Mouse (Mus musculus): ENCODE data around the gene Fam120c. TPM values are rescaled to one million over a fixed set of nuclear protein-coding genes. Genes with fewer than 3 reads are reported as not detected.
"Not testable (repeated sequence)": the region's sequence is repeated elsewhere in the genome, so short reads cannot be mapped to it uniquely, and the experiment has no call there.

Fam120c gene
- polyA plus RNA-seq (2012; rRNA removed): 6.8 and 8.1 TPM in 2 replicates

- DNase-seq (ENCODE audit: low read depth): no peak
Observed at GRCm38 (mm10) chrX:151343761-151344500, at the start of gene Fam120c. Fam120c (plus strand) TSS chrX:151344175.

GRCm38 (mm10) chrX:151298329-151298728 lies 45.6 kb upstream of the Fam120c start:
- no peak for DNase-seq (ENCODE audit: low read depth)

- DNase-seq (ENCODE audit: low read depth): no peak
Observed at GRCm38 (mm10) chrX:151313732-151314131, 30.2 kb upstream of the Fam120c start.

GRCm38 (mm10) chrX:151333615-151334014 lies 10.4 kb upstream of the Fam120c start:
- DNase-seq (ENCODE audit: low read depth): no peak

GRCm38 (mm10) chrX:151337804-151338203 lies 6.2 kb upstream of the Fam120c start:
- DNase-seq (ENCODE audit: low read depth): no peak

GRCm38 (mm10) chrX:151344501-151344984 lies 568 bp downstream of the Fam120c start:
- DNase-seq (ENCODE audit: low read depth): no peak

- no peak for DNase-seq (ENCODE audit: low read depth)
Observed at GRCm38 (mm10) chrX:151345333-151346125, 1.6 kb downstream of the Fam120c start.

- no peak for DNase-seq (ENCODE audit: low read depth)
Observed at GRCm38 (mm10) chrX:151347278-151347677, 3.3 kb downstream of the Fam120c start.

GRCm38 (mm10) chrX:151349322-151349721 lies 5.3 kb downstream of the Fam120c start:
- no peak for DNase-seq (ENCODE audit: low read depth)

- DNase-seq (ENCODE audit: low read depth): no peak
Observed at GRCm38 (mm10) chrX:151418801-151419200, 74.8 kb downstream of the Fam120c start.

GRCm38 (mm10) chrX:151420791-151421190 lies 76.8 kb downstream of the Fam120c start:
- no peak for DNase-seq (ENCODE audit: low read depth)

- no peak for DNase-seq (ENCODE audit: low read depth)
Observed at GRCm38 (mm10) chrX:151443637-151444036, 99.7 kb downstream of the Fam120c start.

- DNase-seq (ENCODE audit: low read depth): no peak
Observed at GRCm38 (mm10) chrX:151444189-151444588, 100.2 kb downstream of the Fam120c start.

- no peak for DNase-seq (ENCODE audit: low read depth)
Observed at GRCm38 (mm10) chrX:151488128-151488527, 144.2 kb downstream of the Fam120c start.

GRCm38 (mm10) chrX:151493269-151493668 lies 149.3 kb downstream of the Fam120c start:
- not testable (repeated sequence) for DNase-seq (ENCODE audit: low read depth)

- no peak for DNase-seq (ENCODE audit: low read depth)
Observed at GRCm38 (mm10) chrX:151496596-151496995, 152.6 kb downstream of the Fam120c start.

GRCm38 (mm10) chrX:151508536-151508935 lies 164.6 kb downstream of the Fam120c start:
- no peak for DNase-seq (ENCODE audit: low read depth)

- DNase-seq (ENCODE audit: low read depth): peak; percentile 57
Observed at GRCm38 (mm10) chrX:151509906-151510305, 165.9 kb downstream of the Fam120c start.

GRCm38 (mm10) chrX:151513066-151513465 lies 169.1 kb downstream of the Fam120c start:
- DNase-seq (ENCODE audit: low read depth): no peak

GRCm38 (mm10) chrX:151513694-151514093 lies 169.7 kb downstream of the Fam120c start:
- no peak for DNase-seq (ENCODE audit: low read depth)

GRCm38 (mm10) chrX:151518181-151518580 lies 174.2 kb downstream of the Fam120c start:
- DNase-seq (ENCODE audit: low read depth): no peak

GRCm38 (mm10) chrX:151520127-151520457 lies 176.1 kb downstream of the Fam120c start:
- no peak for DNase-seq (ENCODE audit: low read depth)

Data from gonadal fat pad, adult 2 months (tissue).